Mouse (Mus musculus) midbrain, embryonic 15.5 days (tissue): ENCODE measurements at regions not wholly inside any gene's neighbourhood (a gene's known extent, or its start where the extent isn't known, plus 50 kb on each side); places are given as distances from the start of the nearest gene placed in this dataset.
A peak's percentile ranks its signal among the peaks of the same experiment; 100 is the strongest.

Source experiments
- ATAC-seq: fragments of 200-750 bp; cut with Nextera tagmentation; replicated peaks from 2 replicates; pipeline ENCODE4 v1.8.0; 2017; ENCODE audit warnings: moderate TSS enrichment
- H3K27ac ChIP-seq: fragments of 300-500 bp; sonication (generic); 2 replicates; pipeline ENCODE4 v1.5.1; 2015; ENCODE audit warnings: mild to moderate bottlenecking, inconsistent platforms
- H3K27me3 ChIP-seq: fragments of 300-500 bp; sonication (generic); replicated peaks from 2 replicates; pipeline ENCODE4 v1.6.1; 2015; ENCODE audit warnings: inconsistent platforms
- H3K36me3 ChIP-seq: fragments of 300-500 bp; sonication (generic); replicated peaks from 2 replicates; pipeline ENCODE4 v1.6.1; 2015; ENCODE audit warnings: inconsistent platforms
- H3K4me1 ChIP-seq: fragments of 300-500 bp; sonication (generic); 2 replicates; pipeline ENCODE4 v1.6.1; 2015; ENCODE audit warnings: inconsistent platforms
- H3K4me2 ChIP-seq: fragments of 300-500 bp; sonication (generic); 2 replicates; pipeline ENCODE4 v1.6.1; 2015; ENCODE audit warnings: inconsistent platforms, mild to moderate bottlenecking, moderate library complexity
- H3K4me3 ChIP-seq: fragments of 300-500 bp; sonication (generic); 2 replicates; pipeline ENCODE4 v1.5.1; 2015; ENCODE audit warnings: mild to moderate bottlenecking, inconsistent platforms
- H3K9ac ChIP-seq: fragments of 300-500 bp; sonication (generic); 2 replicates; pipeline ENCODE4 v1.6.1; 2015; ENCODE audit warnings: mild to moderate bottlenecking, inconsistent platforms
- H3K9me3 ChIP-seq: fragments of 300-500 bp; sonication (generic); 2 replicates; pipeline ENCODE4 v1.6.1; 2016; ENCODE audit warnings: inconsistent platforms
- WGBS: fragments of 180-500 bp; shearing (Covaris S2); methylation state at CpG from one replicate; pipeline ENCODE4 v1.1.7; 2015; ENCODE audit warnings: mixed read lengths; 5-methylcytosine and 5-hydroxymethylcytosine counted together

GRCm38 (mm10) chr15:74461935-74462334, 174.2 kb downstream of the Mroh4 start:
- Histone ChIP-seq H3K4me1 (peaks cover 13% of the 10 kb centered on the region), H3K4me3 (no peak overlapping the region), H3K27ac (no peak overlapping the region), H3K9me3 (0 out of 2 replicates have a peak, but pooled peaks cover 3% of the 10 kb centered on the region), H3K36me3 (no peaks in the 10 kb centered on the region), H3K27me3 (no peaks in the 10 kb centered on the region), H3K9ac (no peak overlapping the region), H3K4me2 (no peak overlapping the region)
- WGBS, result 86% methylated on average over 5 of the region's 5 CpGs
- no peak for ATAC-seq

- Histone ChIP-seq H3K27ac (peak overlapping the region; percentile 52; the same call in 1 of the 2 replicates), H3K27me3 (no peaks in the 10 kb centered on the region), H3K4me1 (peaks cover 13% of the 10 kb centered on the region), H3K9me3 (0 out of 2 replicates have a peak, but pooled peaks cover 1% of the 10 kb centered on the region), H3K36me3 (no peaks in the 10 kb centered on the region), H3K4me2 (no peak overlapping the region), H3K9ac (no peak overlapping the region), H3K4me3 (no peak overlapping the region)
- WGBS, result 62% methylated on average over 12 of the region's 12 CpGs
- ATAC-seq, result peak; percentile 57; the same call in 1 of the 2 replicates
Measured at GRCm38 (mm10) chr15:74459345-74459975, 176.7 kb downstream of the Mroh4 start.

- no peaks in the 10 kb centered on the region for H3K27me3 ChIP-seq
- 81% methylated on average over 9 of the region's 9 CpGs for WGBS
- H3K9me3 ChIP-seq, result no peaks in the 10 kb centered on the region
- H3K9ac ChIP-seq, result no peak overlapping the region
- H3K27ac ChIP-seq, result peak overlapping the region; percentile 52; the same call in 1 of the 2 replicates
- H3K36me3 ChIP-seq, result no peaks in the 10 kb centered on the region
- no peak for ATAC-seq
- no peak overlapping the region for H3K4me2 ChIP-seq
- H3K4me3 ChIP-seq, result no peak overlapping the region
- peaks cover 13% of the 10 kb centered on the region for H3K4me1 ChIP-seq
Measured at GRCm38 (mm10) chr15:74458940-74459339, 177.2 kb downstream of the Mroh4 start.

DNA sequence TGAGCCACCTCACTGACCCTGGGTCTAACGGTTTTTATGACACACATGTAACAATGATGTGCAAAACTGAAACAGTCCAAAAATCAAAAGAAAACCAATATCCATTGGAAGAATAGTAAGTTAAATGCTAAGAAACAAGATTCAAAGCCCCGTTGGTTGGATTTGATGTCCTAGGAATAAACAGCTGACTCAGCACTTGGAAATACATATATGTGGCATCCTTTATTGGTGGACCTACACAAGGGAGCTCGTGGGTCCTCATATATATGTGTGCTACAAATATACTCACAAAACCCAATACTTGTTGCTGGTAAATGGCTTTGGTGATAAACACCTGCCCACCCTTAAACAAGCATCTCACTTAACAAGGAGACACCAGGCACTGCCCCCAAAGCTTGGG, 178.2 kb downstream of the Mroh4 start:
- Histone ChIP-seq H3K4me3 (no peak overlapping the region), H3K27me3 (no peaks in the 10 kb centered on the region), H3K4me1 (peaks cover 13% of the 10 kb centered on the region), H3K27ac (no peak overlapping the region), H3K4me2 (no peak overlapping the region), H3K9ac (no peak overlapping the region), H3K9me3 (no peaks in the 10 kb centered on the region), H3K36me3 (no peaks in the 10 kb centered on the region)
- no peak for ATAC-seq
- 89% methylated on average over 3 of the region's 3 CpGs for WGBS

DNA sequence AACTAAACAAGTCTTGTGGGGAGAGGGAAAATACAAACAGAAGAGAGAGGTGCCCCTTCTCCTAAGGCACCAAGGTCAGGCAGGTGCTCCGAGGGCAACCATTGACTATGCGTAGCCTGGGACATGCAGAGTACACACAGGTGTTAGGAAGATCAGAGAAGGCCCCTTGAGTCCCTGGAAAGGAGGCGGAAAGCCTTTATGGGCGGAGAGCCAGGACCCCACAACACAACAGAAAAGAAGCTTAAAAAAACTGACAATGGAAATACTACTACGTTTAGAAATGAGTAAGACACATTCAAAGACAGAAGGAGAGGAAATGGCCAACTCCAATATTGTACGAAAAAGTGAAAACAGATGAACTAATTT, 179.5 kb downstream of the Mroh4 start:
- no peak for ATAC-seq
- Histone ChIP-seq H3K36me3 (no peaks in the 10 kb centered on the region), H3K27me3 (no peaks in the 10 kb centered on the region), H3K4me2 (no peak overlapping the region), H3K4me3 (no peak overlapping the region), H3K9ac (no peak overlapping the region), H3K27ac (no peak overlapping the region), H3K9me3 (no peaks in the 10 kb centered on the region), H3K4me1 (peaks cover 13% of the 10 kb centered on the region)
- WGBS, result 81% methylated on average over 6 of the region's 6 CpGs

GRCm38 (mm10) chr15:74455921-74456674, 180.1 kb downstream of the Mroh4 start:
- Histone ChIP-seq H3K4me2 (no peak overlapping the region), H3K36me3 (no peaks in the 10 kb centered on the region), H3K9ac (no peak overlapping the region), H3K9me3 (no peaks in the 10 kb centered on the region), H3K27ac (no peak overlapping the region), H3K27me3 (no peaks in the 10 kb centered on the region), H3K4me3 (no peak overlapping the region), H3K4me1 (peaks cover 13% of the 10 kb centered on the region)
- no peak for ATAC-seq
- 69% methylated on average over 11 of the region's 11 CpGs for WGBS

DNA sequence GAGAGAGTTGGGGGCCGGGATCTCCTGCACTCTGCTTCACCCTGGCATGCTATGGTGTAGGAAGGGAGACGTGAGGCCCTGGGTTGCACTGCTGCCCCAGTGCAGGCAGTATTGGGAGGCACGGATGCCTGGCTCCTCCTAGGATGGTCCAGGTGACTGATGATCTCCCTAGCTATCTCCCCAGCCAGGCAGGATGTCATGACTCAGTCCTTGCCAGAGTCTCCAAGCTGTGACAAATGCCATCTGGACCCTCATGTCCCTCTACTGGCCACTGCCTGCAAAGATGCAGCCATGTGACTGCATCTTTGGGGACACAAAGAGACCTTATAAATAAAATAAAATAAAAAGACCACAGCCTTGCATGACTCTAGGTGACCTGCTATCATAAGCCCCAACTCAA, 181.6 kb downstream of the Mroh4 start:
- no peak overlapping the region for H3K4me3 ChIP-seq
- ATAC-seq, result no peak
- H3K27me3 ChIP-seq, result no peaks in the 10 kb centered on the region
- H3K27ac ChIP-seq, result no peak overlapping the region
- H3K9ac ChIP-seq, result no peak overlapping the region
- no peaks in the 10 kb centered on the region for H3K36me3 ChIP-seq
- H3K4me1 ChIP-seq, result peaks cover 15% of the 10 kb centered on the region
- 81% methylated on average over 3 of the region's 3 CpGs for WGBS
- no peaks in the 10 kb centered on the region for H3K9me3 ChIP-seq
- H3K4me2 ChIP-seq, result no peak overlapping the region

- 84% methylated on average over 6 of the region's 6 CpGs for WGBS
- Histone ChIP-seq H3K4me1 (peaks cover 10% of the 10 kb centered on the region), H3K36me3 (no peaks in the 10 kb centered on the region), H3K9ac (no peak overlapping the region), H3K4me3 (no peak overlapping the region), H3K4me2 (no peak overlapping the region), H3K9me3 (no peaks in the 10 kb centered on the region), H3K27ac (no peak overlapping the region), H3K27me3 (no peaks in the 10 kb centered on the region)
- no peak for ATAC-seq
Measured at GRCm38 (mm10) chr15:74453810-74454209, 182.3 kb downstream of the Mroh4 start.

GRCm38 (mm10) chr15:74452426-74452825, 183.7 kb downstream of the Mroh4 start:
- no peak for ATAC-seq
- Histone ChIP-seq H3K27ac (no peak overlapping the region), H3K9ac (no peak overlapping the region), H3K4me1 (peaks cover 10% of the 10 kb centered on the region), H3K27me3 (no peaks in the 10 kb centered on the region), H3K4me3 (no peak overlapping the region), H3K4me2 (no peak overlapping the region), H3K9me3 (no peaks in the 10 kb centered on the region), H3K36me3 (no peaks in the 10 kb centered on the region)
- 87% methylated on average over 3 of the region's 3 CpGs for WGBS

- H3K27me3 ChIP-seq, result 0 out of 2 replicates have a peak, but pooled peaks cover 2% of the 10 kb centered on the region
- WGBS, result 67% methylated on average over 13 of the region's 13 CpGs
Measured at GRCm38 (mm10) chr15:74441889-74442288, 194.3 kb downstream of the Mroh4 start.

GRCm38 (mm10) chr15:74426989-74427388, 209.2 kb downstream of the Mroh4 start:
- no peaks in the 10 kb centered on the region for H3K36me3 ChIP-seq
- WGBS, result 86% methylated on average over 6 of the region's 6 CpGs
- H3K9me3 ChIP-seq, result no peaks in the 10 kb centered on the region
- no peak overlapping the region for H3K27ac ChIP-seq
- H3K9ac ChIP-seq, result no peak overlapping the region
- H3K4me2 ChIP-seq, result no peak overlapping the region
- H3K4me1 ChIP-seq, result no peaks in the 10 kb centered on the region
- H3K4me3 ChIP-seq, result no peak overlapping the region
- H3K27me3 ChIP-seq, result no peaks in the 10 kb centered on the region
- ATAC-seq, result no peak

More at GRCm38 (mm10) chr15:74441889-74442288, 194.3 kb downstream of the Mroh4 start:
- H3K36me3 ChIP-seq, result no peaks in the 10 kb centered on the region
- no peak overlapping the region for H3K27ac ChIP-seq
- no peak overlapping the region for H3K4me3 ChIP-seq
- no peaks in the 10 kb centered on the region for H3K9me3 ChIP-seq
- ATAC-seq, result no peak
- no peak overlapping the region for H3K9ac ChIP-seq
- H3K4me2 ChIP-seq, result no peak overlapping the region
- H3K4me1 ChIP-seq, result 0 out of 2 replicates have a peak, but pooled peaks cover 8% of the 10 kb centered on the region

DNA sequence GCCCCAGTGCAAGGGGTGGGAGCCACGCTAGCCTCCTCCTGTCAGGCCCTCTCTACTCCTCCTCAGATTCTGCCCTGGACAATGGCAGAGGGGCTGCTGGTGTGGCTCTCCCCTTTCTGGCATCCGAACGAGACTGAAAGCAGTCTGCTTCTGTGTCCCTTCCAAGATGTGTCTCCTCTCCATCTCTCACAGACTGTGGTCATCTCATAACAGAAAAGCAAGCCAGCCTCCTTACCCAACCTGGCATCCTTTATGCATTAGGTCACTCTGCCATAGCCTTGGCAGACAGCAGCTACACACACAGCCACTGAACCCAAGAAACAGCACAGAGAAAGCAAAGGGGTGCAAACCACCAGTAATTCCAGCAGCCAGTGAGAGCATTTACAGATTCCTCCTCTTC, 213.2 kb downstream of the Mroh4 start:
- 72% methylated on average over 3 of the region's 3 CpGs for WGBS

DNA sequence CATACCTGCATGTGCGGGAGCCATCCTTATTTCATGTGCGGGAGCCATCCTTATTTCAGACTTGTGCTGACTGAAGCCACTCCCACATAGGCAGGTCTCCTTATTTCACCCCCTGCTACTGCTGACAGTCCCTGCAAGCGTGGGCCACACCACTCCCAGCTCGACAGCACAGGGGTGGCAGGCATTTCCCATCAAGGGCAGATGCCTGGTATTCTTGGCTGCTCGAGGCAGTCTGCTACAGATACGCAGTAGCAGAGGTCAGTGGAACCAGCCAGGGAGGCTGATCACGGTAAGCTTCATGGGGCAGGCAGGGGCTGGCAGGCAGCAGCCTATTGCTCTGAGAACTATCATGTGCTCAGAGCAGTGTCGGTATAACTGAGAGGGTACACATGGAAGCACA, 215.6 kb downstream of the Mroh4 start:
- Histone ChIP-seq H3K4me2 (no peak overlapping the region), H3K27ac (no peak overlapping the region), H3K9ac (no peak overlapping the region), H3K4me3 (no peak overlapping the region), H3K36me3 (no peaks in the 10 kb centered on the region), H3K9me3 (no peaks in the 10 kb centered on the region), H3K27me3 (no peaks in the 10 kb centered on the region), H3K4me1 (no peaks in the 10 kb centered on the region)
- 86% methylated on average over 8 of the region's 8 CpGs for WGBS
- ATAC-seq, result no peak

More for the DNA sequence above, 213.2 kb downstream of the Mroh4 start:
- Histone ChIP-seq H3K9ac (no peak overlapping the region), H3K9me3 (no peaks in the 10 kb centered on the region), H3K27me3 (no peaks in the 10 kb centered on the region), H3K4me2 (no peak overlapping the region), H3K27ac (no peak overlapping the region), H3K4me1 (no peaks in the 10 kb centered on the region), H3K4me3 (no peak overlapping the region), H3K36me3 (no peaks in the 10 kb centered on the region)
- no peak for ATAC-seq
